Mouse (Mus musculus) spleen, postnatal 10 days (tissue): ENCODE data around the gene Shc1.

Source experiments
- DNase-seq, 2 experiments: peaks; one replicate each; pipeline ENCODE4 v3.0.0; 2021 to 2022; ENCODE audit warnings: low spot score in 2 of 2

The Shc1 gene

DNA sequence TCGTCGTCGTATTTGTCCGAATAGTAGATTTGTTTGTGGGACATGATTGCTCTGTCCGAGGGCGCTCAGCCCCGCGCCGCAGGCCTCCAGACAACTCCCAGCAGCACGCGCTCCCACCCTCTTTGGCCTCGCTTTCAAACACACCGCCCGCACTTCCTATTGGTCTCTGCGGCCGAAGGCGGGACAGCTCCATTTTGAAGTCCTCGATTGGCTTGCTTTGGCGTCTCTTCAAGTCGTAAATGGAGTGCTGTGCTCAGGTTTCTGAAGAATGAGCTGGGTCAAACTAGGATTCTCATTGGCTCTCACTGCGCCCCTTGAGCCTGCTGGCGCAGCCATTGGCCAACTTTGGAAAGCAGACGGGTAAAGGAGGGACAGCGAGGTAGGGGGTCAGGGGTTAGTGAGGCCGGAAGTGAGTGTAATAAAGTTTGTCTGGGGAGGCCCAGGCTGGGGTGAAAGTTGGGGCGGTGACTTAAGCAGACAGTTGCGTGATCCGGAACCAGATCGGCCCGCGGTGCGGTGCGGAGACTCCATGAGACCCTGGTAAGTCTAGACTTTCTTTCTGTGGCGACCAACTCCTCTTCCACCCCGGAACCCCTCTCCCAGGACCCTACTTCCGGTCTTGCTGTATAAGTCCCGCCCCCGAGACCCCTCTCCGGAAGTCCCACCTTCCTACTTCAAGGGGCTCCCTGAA is at the start of gene Shc1, which contains the start of gene Cks1b:
Gene Shc1 (plus strand): TSS at position 274 of the 691 bp plus-strand sequence.
Gene Cks1b (minus strand): TSS at position 214 of the 691 bp plus-strand sequence.
- DNase-seq = peak; percentile 86 to 93

DNA sequence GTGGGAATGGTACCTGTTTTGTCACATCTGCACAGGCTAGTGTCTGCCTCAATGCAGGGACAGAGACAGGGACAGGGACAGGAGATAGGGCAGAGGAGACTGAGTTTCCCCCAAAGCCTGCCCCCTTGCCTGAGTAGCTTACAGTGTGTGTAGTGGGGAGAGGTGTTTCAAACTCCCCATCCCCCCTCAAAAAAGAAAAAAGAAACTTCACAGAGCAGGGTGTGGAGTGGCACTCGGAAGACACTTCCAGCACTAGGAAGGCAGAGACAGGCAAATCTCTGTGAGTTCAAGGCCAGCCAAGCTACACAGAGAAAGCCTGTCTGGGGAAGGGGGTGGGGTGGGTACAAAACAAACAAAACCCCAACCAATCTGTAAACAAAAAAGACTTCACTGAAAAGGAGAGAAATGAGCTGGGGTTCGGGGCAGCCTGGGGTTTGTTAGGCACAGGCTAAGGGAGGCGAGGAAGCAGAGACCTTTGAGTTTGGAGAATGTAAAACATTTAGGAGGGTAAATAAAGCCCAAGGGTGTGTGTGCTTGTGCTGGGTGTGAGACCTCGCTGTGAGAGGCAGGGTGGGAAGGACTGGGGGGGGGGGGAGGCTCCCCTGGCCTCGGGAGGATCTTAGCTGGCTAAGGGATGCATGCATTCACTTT is 44.5 kb upstream of the Shc1 start:
- DNase-seq = no peak

DNA sequence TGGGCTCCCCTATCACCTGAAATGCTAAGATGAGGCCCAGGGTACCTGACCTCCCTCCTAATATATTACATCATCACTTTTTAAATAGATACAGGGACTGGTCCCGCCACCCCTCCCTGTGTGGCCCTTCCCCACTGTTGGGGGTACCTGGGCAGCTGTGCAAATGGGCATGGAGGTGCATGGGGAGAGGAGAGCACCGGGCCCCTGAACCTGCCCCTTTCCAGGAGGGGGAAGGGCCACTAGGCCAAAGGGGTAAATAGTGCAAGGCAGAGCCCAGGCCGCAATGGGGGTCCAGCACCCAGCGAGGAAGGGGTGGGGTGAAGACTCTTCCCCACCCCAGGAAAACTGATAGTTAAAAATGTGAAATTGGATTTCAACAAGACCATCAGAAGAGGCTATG is 40.4 kb upstream of the Shc1 start:
- no peak for DNase-seq

DNA sequence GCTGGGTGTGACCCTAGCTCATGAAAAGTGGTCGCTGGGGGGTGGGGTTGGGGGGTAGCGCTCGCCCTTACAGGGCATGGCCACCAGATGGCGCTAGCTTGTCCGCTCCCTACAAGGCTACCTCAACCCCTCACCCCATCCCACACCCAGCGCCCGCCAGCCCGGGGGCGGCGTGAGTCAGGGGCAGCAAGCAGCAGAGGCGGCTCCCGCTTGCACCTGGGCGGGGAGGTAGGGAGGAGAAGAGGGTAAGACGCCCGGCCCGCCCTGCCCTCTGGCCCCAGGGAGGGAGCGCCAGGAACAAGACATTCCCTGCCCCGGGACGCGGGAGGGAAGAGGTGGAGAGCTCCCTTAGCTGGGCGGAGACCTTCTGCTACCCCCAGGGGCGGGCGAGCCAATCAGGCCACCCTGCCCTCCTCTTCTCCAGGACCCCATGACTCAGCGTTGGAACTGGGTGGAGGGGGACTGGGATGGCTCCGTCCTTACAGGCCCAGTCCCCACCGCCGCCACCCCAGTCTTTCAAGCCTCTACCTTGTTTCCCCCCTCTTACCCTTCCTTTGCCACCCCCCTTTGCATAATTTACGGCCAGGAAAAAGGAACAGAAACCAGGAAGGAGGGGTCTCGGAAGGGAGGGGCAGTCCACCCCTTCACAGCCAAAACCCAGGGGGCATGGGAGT is 39.7 kb upstream of the Shc1 start:
- peak; percentile 61 to 72 for DNase-seq

DNA sequence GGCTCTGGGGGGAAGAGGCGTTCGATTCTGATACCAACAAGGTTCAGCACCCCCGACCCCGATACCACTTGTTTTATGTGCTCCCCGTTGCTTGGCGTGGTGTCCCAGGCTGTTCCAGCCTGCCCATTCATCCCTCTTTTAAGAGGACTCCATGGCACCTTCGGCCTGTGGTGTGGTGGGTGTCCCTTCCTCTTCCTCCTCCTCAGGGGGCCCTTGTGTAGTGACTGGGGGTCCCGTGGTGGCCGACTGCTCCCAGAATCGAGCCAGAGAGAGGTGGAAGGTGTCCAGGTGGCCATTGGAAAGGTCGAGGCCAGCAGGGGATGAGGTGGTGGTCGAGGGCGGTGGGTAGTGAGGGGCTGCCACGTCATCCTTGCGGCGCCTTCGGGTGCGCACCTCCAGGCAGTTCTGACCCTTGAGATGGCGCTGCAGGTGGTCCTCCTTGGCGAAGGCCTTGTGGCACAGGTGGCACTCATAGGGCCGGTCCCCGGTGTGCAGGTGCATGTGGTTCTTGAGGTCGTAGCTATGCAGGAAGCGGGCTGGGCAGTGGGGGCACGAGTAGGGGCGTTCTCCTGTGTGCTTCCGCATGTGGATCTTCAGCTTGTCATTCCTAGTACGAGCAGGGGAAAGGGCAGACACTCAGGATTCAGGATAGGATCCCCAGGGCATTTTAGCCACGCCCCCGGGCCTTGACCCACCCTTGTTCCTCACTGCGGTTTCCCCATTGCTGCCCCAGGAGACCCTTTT is 38.7 kb upstream of the Shc1 start:
- DNase-seq = peak in 1 of 2 experiments; percentile 32

DNA sequence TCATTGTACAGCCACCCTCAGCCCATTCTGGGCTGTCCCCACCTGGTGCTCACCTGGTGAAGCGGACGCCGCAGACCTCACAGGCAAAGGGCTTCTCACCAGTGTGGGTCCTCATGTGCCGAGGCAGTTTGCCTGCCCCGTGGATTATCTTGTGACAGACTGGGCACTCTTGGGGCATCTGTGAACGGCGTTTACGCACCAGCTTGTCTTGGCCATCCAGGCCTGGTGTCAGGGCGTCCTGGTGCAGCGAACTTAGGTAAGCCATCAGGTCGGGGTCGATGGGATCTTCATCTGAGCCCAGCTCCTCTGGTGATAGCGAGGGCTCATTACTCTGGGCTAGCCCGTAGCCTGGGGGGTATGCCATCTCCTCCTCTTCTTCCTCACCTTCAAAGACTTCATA is 38.0 kb upstream of the Shc1 start:
- peak in 1 of 2 experiments; percentile 16 for DNase-seq

DNA sequence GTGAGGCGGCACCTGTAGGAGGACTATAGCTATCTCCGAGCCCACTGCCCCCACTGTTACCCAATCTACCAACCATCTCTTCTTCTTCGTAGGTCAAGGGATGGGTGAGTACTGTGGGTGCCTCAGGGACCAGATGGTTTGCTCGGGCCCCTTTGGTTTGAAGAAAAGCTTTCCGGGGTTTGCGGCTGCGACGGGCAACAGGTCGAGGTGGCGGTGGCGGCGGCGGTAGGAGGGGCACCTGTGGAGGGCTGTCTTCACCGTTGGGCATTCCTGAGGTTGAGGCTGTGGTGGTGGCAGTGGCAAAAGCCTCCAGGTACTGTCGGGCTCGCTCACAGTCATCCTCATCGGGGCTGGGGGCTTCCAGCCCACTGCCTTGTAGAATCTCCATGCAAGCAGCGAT is 37.5 kb upstream of the Shc1 start:
- no peak for DNase-seq

DNA sequence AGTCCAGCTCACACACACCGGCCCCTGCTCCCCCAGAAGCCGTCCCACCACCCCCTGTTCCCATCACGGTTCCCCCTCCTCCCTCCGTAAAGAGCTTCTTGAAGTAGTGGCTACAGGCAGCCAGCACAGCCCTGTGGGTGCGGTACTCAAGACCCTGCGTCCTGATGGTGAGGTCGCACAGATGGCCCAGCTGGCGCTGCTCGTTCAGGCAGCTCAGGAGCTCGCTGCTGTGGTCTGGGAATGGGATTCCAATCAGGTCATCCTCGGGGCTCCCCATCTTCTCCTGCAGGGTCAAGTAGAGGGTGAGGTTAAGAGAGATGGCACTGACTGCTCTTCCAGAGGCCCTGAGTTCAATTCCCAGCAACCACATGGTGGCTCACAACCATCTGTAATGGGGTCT is 37.0 kb upstream of the Shc1 start:
- no peak for DNase-seq

DNA sequence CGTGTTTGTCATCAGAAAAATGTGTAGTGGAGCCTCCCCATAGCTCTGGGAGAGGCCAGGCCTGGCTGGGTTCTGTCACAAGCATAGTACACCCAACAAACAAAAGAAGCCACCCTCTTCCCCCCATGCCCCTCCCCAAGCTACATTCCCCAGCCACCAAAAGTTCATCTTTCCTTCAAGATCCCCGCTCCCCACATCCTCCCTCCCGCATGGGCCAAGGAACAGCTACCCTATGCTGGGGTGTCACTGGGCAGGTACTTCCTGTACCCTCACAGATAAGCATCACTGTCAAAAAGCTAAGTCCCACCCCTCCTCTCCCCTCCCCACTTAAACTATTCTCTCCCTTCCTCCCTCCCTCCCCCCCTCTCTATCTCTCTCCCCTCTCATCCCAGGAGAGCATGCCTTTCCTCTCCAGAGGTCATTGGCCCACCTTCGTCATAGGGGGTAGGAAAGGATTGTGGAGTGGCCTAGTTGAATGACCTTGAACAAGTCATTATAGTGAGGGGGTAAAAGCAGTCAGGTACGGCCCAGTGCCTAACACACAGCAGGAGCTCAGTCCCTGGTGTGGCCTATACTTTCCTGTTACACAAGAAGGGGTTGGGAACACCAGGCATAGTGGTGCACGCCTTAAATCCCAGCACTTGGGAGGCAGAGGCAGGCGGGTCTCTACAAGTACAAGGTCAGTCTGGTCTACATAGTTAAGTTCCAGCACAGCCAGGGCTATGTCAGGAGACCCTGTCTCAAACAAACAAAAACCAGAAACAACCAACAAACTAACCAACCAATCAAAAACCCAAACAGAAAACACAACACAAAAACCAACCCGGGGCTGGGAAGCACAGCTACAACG is 36.0 kb upstream of the Shc1 start:
- DNase-seq = no peak

DNA sequence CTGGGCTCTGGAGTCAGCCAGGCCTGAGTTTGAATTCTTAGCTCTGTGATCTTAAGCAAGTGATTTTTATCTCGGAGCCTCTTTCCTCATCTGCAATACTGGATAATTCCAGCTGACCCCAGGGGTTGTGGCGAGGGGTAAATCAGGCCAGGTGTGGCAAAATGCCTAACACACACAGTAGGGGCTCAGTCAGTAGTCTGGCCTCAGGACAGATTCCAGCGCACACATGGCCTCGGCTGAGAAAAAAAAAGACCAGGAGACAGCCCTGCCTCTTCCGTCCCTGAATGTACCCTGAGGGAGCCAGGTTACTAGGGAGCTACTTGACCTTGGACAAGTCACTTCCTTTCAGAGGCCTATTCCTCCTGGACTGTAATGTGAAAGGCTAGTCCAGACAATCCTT is 35.3 kb upstream of the Shc1 start:
- no peak for DNase-seq

DNA sequence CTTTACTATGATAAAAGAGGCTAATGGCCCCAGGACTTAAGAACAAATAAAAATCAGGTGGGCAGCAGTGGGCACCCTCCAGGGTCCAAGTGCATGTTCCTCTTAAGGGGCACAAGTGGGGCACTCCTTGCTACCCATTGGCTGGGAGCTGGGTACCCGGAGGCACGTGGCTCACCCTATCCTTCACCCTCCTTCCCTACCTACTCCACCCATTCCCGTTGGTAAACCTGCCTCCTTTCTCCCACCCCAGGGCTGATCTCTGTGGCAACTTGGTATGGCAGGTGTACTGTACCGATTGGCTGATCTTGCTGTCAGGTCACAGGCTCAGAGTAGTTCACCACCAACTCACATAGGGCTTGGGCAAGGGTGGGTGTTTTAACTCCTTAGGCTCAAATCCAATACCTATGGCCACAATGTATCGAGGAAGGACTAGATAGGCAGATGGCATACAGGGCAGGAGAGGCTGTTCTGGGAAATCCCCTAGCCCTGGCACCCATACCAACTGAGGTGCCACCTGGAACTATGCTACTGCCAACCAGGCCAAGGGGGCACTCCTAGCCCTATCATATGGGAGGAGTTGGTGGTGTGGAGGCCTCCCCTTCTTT is 34.5 kb upstream of the Shc1 start:
- peak in 1 of 2 experiments; percentile 12 for DNase-seq

DNA sequence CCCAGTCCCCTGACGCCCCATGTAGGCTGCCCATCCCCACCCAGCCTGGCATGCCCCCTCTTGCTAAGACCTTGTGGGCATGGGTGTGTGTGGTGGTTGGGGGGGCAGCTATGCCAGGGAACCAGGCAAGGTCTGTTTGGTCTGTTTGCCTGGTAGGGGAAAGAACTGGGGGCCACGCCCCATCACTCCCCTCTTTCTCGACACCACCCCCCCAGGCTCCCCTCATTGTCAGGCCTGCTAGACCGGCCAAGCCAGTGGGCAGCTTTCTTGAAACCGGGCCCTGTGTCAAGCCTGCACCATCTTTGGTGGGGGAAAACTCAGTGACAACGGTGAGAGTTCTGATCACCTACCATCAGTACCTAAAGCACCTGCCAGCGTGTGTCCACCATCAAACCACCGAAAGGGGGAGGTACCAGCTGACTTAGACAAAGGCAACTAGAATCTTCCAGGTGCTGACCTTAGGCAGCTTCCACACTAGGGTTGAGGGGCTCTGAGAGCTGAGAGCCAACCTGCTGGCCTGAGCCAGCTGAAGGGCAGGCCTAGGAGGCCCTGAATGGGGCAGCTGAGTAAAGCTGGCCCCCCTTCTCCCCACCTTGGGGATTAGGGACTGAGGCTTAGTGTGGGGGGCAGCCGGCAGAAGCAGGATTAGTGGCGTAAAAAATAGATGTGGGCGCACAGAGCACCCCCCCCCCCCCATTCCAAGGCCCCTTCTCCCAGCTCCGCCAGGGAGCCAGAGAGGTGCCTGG is 33.7 kb upstream of the Shc1 start:
- DNase-seq = peak in 1 of 2 experiments; percentile 13

DNA sequence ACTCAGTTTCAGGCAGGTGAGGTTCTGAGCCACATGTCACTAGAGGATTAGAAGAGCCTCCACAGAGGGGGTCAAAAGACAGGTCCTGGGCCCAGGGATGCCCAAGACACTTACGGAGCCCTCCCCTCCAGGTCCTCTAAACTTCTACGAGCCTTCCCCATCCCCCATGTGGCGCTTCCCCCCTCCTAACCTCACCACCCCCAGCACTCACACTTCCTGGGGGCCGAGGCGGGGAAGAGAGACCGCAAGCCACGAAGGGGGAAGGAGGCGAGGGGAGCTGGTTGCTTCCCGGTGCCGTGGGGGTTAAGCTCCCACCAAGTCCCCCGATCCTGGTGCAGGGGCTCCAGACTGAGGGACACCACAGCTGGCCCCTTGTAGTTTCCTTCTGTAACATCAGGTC is 32.8 kb upstream of the Shc1 start:
- peak; percentile 22 to 26 for DNase-seq

DNA sequence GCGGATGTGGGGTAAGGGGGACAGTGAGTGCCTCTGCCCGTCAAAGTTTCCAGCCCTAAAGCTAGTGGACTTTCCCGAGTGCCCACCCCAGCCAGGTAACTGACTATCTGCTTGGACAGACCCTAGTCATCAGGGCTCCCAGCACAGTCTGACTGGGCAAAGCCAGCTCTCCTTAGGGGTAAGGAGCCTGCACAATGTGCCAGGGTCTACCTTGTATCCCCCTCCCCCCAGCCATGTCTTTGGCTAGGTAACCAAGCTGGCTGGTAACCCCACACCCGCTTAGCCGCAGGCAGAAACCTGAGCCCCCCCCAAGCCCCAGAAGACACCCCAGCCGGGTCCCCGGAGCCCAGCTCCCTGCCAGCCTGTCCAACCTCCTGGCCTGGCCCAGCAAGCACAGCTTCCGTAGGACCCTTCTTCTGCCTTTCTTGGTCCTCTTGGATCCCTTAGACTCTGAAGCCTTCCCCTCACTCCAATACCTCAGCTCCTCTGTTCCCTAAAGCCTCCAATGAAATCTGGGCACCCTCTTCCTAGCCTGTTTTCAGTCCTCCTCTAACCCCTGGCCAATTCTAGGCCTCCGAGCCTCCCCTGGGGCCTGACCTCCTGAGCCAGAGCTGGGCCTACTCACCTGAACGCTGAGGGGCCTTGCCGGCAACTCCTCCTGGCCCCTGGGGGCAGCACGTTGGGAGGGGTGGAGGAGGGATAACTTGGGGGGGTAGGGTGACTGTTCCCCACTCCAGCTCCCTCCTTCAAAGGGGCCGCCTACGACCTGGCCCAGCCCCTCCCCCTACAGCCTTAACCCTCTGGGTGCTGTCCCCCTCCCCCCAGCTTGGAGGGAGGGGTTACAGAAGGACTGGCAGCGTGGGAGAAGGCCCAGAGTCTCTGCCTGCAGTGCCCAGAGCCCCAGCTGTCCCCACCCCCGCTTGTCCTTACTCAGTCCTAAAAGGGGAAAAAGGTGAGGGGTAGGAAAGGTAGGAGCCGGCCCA is 31.5 kb upstream of the Shc1 start:
- DNase-seq = peak; percentile 26 to 32

DNA sequence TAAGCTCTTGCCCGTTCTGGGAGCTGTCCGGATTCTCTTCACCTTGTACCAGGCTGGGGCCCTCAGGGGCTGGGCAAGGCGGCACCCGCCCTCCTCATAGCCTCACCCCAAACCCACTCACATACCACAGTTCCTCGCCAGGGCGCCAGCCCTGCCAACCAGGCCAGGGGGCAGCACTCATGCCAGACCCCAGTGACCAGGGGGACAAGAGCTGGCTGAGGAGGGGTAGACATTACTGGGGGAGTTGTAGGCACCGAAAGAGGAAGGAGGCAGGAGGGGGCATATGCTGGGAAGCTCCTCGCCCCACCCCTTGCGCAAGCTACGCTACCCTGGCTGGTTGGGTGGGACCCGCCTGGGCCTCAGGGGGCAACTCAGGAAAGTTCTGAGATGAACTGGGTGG is 30.6 kb upstream of the Shc1 start:
- peak; percentile 37 to 40 for DNase-seq

DNA sequence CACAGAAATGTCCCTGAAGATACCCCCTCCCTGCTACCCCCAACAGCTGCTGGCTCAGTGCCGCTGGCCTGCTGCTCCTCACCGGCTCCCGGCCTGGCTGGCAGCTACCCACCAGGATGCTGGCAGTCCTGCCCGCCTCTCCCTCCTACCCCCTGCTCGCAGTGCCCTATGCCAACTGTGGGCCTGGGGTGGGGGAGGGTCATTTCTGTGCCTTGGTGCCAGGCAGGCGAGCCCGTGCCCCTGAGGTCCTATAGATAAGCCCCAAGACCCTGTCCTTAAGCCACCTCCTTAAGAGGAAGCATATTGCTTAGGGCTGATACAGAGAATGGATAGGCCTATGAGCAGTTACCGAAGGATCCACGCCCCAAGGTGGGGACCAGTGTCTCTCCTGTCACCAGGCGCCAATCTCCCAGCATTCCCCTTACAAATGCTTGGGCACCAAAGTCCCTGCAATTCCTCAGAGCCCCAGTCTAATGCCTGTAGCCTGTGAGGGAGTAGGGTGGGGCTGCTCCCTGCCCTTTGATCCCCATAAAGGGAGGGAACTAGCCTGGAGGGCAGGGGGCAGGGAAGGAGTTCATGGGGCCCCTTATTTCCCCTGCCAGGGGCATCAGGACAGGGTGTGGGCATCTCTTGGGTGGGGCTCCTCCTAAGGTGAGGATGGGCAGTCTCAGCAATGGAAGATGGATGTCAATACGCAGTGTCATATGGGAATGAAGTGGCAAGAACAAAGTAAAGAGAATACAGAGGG is 29.9 kb upstream of the Shc1 start:
- peak; percentile 34 to 38 for DNase-seq

DNA sequence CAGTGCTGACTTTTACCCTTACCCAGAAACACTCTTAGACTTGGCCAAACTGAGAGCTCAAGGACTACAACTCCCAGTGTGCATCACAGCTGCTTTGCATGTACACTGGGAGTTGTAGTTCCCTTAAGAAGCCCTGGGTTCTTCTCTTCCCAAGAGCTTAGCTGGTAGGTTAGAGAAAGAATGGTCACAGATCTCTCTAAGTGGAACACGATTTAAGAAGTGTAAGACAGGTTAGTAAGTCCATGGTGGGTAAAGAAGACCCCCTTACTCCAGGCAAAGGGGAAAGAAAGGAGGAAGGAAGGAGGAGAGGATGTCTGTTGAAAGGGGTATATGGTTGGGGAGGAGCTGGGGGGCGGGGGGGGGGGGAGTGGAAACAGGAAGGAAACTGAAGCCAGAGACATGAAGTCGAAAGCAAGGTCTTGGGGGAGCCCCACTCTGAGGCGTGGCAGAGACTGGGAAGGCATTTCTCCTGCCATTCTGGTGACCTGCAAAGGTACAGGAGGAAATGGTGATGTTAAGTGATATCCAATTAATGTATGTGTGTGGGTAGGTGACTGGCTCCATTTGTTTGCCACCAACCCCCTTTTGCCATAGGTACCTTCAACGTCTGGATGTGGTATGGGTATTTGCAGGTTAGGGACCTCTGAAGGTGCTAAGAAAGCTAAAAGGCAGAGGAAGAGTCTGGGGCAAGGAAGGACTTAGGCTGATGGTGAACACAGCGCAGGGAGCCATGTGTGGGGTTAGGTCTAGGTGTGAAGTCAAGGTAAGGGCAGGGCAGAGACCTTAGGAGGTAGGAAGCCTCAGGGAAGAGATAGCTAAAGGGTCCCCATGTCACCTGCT is 29.1 kb upstream of the Shc1 start:
- DNase-seq = peak; percentile 31 to 60
